Mouse (Mus musculus): ENCODE results near the gene Gpld1.

The Gpld1 gene

DNA sequence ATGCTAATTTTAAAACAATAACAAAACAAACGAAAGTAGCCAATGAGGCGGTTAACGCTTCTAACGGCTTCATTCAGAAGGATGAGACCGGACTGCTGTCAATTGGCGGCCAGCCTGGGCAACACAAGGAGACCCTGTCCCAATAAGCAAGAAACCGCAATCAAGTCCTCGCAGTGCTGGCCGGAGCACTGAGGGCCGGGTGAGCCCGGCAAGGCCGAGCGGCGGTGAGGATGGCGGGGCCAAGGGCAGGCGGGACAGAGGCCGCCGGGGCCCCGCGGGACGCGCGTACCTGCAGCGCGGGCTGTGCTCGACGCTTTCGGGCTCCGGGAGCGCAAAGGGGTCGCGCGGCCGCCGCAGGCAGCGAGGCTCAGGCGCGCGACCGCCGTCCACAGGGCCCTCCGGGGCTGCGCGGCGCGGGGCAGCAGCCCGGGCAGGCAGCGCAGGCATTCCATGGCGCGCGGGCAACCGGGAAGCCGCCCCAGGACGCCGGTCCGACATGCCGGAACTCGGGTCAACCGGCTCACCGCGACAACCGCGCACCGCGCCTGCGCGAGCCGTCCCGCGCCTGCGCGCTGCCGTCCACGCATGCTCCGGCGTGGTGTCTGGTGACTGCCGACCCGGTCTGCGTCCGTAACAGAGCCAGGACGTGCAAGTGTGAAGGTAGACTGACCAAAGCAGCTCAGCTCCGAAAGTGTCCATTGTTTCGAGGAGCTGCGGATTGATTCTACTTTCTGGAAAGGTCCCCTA, 77.0 kb downstream of the Gpld1 start, which contains the start of gene Mrs2:
Gene Mrs2 (minus strand): TSS at position 587 of the 747 bp plus-strand sequence.
- DNase-seq (ENCODE audit: extremely low read depth, insufficient read length, low spot score) = peak; percentile 96

DNA sequence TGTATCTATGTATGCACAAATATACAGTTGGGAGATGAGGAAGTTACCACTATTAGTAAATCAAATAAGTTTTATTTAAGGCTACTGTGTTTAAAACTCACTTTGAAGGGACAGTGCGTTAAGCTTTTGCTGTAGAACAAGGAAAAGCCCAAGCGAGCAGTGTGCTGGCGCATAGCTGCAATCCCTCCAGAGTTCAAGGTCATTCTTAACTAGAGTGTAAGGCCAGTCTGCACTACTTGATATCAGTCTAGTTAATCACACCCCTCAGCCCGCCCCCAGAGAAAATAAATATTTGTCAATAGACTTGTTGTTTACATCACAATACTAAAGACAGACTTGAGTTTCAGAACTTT, 77.6 kb downstream of the Gpld1 start:
- DNase-seq (ENCODE audit: extremely low read depth, insufficient read length, low spot score) = no peak

DNA sequence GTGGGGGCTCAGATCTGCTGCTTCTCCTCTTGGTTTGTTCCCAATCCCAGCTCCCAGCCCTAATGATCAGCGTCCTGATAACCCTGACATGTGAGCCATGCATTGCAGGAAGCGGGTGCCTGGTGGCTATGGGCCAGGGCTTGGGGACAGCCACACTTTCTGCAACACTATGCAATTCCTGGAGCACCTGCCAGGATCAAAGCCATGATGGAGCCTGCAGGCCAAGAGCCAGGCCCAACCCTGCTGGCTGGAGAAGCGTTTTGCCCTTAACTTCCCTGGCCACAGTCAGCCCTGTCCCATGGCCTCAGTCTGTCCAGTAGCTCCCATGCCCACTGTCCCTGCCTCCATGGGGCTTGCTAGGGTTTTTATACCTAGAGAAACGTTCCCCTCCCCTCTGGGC, 79.4 kb downstream of the Gpld1 start:
- DNase-seq (ENCODE audit: extremely low read depth, insufficient read length, low spot score) = no peak

DNA sequence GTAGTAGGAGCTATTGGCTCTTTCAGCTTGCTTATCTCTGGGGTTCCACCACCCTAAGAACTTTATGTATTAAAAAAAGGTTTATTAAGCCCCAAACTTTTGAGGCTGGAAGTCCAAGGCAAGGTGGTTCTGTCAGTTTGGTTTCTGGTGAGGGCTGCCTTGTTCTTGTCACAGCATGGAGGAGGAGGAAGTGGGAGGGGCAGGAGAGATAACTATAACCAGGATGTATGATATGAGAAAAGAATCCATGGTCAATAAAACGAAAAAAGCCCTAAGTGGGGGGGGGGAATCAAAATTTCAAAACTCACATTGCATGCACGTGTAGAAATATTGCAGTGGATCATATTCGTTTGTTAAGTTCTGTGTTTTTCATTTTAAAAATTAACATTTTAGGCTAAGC, 80.2 kb downstream of the Gpld1 start:
- DNase-seq (ENCODE audit: extremely low read depth, insufficient read length, low spot score) = no peak

DNA sequence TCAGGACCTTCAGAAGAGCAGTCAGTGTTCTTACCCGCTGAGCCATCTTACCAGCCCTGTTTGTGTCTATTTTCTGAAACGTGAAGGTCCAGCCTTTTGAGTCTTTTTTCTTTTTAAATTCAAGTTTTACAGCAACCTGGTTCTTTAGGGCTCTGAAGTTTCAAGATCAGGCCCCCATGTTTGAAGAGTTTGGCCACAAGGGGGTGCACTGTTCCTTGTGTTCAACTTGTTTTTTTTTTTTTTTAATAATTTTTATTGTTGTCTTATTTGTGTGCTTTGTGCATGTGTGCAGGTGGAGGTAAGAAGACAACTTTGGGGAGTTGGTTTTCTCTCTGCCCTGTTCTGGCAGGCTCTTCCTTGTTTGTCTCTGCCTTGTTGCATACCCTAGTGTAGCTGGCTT, 81.7 kb downstream of the Gpld1 start:
- no peak for DNase-seq (ENCODE audit: extremely low read depth, insufficient read length, low spot score)

DNA sequence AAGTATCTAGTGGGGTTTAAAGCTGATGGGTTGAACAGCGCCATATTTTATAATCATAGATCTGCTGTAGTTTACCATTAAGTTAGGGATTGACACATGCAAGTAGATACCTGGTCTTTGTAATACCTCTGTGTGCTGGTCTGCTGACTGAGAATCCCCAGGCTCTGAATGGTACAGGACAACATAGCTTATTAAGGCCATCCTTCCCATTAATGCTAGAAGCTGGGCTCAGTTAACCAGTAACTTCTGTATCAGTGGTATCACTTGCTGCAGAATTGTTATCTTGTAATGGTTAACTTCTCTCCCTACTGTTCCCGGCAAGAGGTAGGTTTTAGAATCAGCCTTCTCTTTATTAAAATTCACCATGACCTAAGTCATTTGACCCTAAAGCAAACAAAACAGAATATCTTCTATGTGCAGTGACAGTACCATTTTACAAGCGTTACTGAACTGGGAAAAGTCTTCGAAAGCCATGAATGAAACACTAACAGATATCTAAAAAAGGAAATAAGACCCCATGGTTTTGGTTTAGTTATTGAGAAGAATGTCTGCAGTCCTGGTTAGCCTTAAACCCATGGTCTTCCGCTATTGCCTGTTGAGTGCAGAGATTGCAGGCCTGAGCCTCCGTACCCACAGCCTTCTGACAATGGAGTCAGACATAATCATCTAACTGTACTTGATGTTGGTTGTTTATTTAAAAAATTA, 83.6 kb downstream of the Gpld1 start:
- DNase-seq (ENCODE audit: extremely low read depth, insufficient read length, low spot score) = no peak

DNA sequence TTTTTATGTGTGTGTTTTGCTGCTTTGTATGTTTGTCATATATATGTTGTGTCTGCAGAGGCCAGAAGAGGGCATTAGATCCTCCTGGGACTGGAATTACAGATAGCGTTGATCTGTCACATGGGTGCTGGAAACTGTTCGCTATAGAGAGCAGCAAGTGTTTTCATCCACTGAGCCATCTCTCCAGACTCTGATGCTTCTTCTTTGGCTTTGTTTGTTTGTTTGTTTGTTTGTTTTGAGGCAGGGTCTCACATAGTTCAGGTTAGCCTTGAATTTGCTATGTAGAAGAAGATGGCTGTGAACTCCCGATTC, 84.1 kb downstream of the Gpld1 start:
- DNase-seq (ENCODE audit: extremely low read depth, insufficient read length, low spot score) = no peak

DNA sequence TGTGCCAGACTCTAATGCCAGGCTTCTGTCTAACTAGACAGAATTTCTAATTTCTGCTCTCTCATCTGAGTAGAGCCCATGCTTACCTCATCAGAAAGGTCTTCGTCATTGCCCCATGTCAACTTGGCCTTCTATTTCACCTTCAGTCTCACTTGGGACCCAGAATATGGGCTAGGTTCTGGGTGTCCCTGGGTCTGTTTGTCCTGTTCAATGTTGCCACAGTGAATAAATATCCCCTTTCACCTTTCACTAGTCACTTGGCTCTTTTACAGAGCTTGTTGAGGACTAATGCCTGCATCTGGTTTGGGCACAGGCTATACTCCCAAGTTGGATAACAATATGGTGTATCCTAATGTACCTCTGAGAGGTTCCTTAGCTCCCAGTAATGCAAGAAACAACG, 96.5 kb downstream of the Gpld1 start:
- no peak for DNase-seq (ENCODE audit: extremely low read depth, insufficient read length, low spot score)

Data from 3134 (cell line).